Mouse (Mus musculus) C2C12 (cell line): ENCODE measurements around the gene Hoxa10.

Experiments used
- CEBPB ChIP-seq: IDR thresholded peaks from one replicate; pipeline ENCODE4 v1.6.1; 2011; ENCODE audit warnings: low read depth, mild to moderate bottlenecking, control low read depth, moderate library complexity
- MYOD1 ChIP-seq: IDR thresholded peaks from one replicate; pipeline ENCODE4 v1.6.1; 2011; ENCODE audit warnings: low read depth; ENCODE audit not compliant: control insufficient read depth, insufficient read length

DNA sequence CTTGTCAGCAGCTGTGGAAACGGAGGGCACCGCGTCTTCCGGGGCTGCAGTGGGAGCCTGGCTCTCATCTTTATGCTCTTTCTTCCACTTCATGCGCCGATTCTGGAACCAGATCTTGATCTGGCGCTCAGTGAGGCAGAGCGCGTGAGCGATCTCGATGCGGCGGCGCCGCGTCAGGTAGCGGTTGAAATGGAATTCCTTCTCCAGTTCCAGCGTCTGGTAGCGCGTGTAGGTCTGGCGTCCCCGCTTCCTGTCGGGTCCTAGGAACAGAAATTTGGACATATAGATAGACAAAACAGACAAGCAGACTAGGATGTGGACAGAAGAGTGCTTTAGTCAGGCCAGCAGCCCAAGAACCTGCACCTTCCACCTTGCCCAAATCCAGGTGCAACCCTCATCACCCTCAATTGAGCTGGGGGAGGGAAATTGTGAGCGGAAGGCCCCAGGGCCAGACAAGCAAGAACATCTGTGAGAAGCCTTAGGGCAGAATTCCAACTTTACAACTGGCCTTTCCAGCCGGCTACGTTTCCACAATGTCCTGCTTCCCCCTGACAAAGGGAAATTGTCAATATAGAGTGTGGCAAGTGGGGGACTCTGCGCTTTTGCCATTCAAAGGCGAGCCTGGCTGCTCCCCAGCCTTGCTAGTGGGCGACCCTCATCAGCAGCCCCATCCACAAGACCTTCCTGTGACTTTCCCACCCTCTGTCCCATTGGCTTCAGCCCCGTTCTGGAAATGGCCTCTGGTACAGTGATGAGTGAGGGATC is 24.7 kb downstream of the Hoxa10 start:
- TF ChIP-seq CEBPB (no peak), MYOD1 (no peak)
